22 mouse cellular contexts compared by ENCODE assay signal in the genomic region with DNA sequence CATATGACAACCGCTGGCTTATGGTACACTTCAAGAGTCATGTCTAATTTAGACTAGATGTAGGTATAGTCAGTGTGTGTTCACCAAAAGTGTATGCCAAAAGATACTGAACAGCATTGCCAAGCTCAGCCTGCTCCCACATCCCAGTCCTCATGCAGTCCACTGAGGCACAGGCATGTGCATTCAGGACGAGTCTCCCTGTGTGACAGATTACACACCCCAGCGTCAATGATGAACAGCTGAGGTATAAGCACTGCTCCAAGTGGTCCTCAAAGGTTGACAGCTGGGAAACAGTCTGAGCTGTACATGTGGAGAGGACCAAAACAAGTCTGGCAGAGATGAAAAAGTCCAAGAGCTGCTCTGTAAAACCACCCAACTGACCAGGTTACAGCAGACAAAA.
A peak's percentile ranks its signal among the peaks of the same experiment; 100 is the strongest.
DNase-seq lines count a peak whose midpoint lies in the region; ATAC-seq and TF ChIP-seq lines count a peak whose summit lies in the region.
"Had no signal": no experiment of that assay in that cellular context is flagged by ENCODE, and none has a peak within 500 bp of the region (broad histone marks: within the 10 kb centered on the region; RNA-seq: fewer than 3 reads in every experiment).

No protein-coding gene starts in this region.

- TF ChIP-seq CTCF in lung, embryonic 14.5 days (IDR thresholded peaks at IDR 0.05; ENCODE audit: low read depth) = no peak
- no peak for TF ChIP-seq CTCF in embryonic fibroblast, embryonic 13.5 days (IDR thresholded peaks at IDR 0.05; ENCODE audit: borderline replicate concordance, insufficient read depth, low read length)

- WGBS in lung, embryonic 14.5 days = 45% methylated on average over 3 of the region's 3 CpGs
- WGBS in midbrain, embryonic 16.5 days = 84% methylated on average over 3 of the region's 3 CpGs

- no peak for TF ChIP-seq POLR2A in embryonic fibroblast, embryonic 13.5 days (IDR thresholded peaks at IDR 0.05; ENCODE audit: low read depth, low read length)

- no peak overlapping the region for H3K4me3 ChIP-seq in lung, embryonic 14.5 days (ENCODE audit: low read depth, low read length)
- no peak overlapping the region for H3K4me3 ChIP-seq in embryonic fibroblast, embryonic 13.5 days (ENCODE audit: insufficient read depth, low read length)
- no peak overlapping the region for H3K4me3 ChIP-seq in midbrain, embryonic 16.5 days (ENCODE audit: low read depth, low read length)
- H3K4me3 ChIP-seq: erythroblast, embryonic 14.5 days; forebrain, embryonic 10.5 days; forebrain, embryonic 12.5 days had no signal

- no peak for DNase-seq in lung, embryonic 14.5 days
- no peak for DNase-seq in lung, postnatal 10 days
- DNase-seq in kidney, adult 11 months = no peak
- DNase-seq: adrenal gland, adult 8-10 months; adrenal gland, postnatal 14 days; adrenal gland, postnatal 36 days; cerebellum, adult 11-12 months; cerebellum, adult 2 months; cerebellum, adult 9-10 months; cerebellum, postnatal 10 days; cerebellum, postnatal 25 days had no signal

- H3K36me3 ChIP-seq in lung, embryonic 14.5 days (ENCODE audit: insufficient read depth) = no peaks in the 10 kb centered on the region
- H3K36me3 ChIP-seq in midbrain, embryonic 16.5 days (ENCODE audit: control insufficient read depth, insufficient read depth, low read length) = no peaks in the 10 kb centered on the region
- H3K36me3 ChIP-seq: forebrain, embryonic 10.5 days; forebrain, embryonic 12.5 days; G1E had no signal

- no peak overlapping the region for H3K9ac ChIP-seq in lung, embryonic 14.5 days
- H3K9ac ChIP-seq in midbrain, embryonic 16.5 days (ENCODE audit: low read depth, low read length) = no peak overlapping the region
- H3K9ac ChIP-seq: forebrain, embryonic 12.5 days had no signal

- peak; percentile 52; the same call in 1 of the 2 replicates for ATAC-seq in lung, embryonic 14.5 days (ENCODE audit: insufficient read depth)
- no peak for ATAC-seq in midbrain, embryonic 16.5 days
- ATAC-seq: activated CD4-positive, CD25-positive, alpha-beta regulatory T cell, adult 4 months; CD4-positive, CD25-positive, alpha-beta regulatory T cell, adult 4 months; forebrain, embryonic 16.5 days; Patski had no signal

- no peak overlapping the region for H3K4me2 ChIP-seq in lung, embryonic 14.5 days
- H3K4me2 ChIP-seq in midbrain, embryonic 16.5 days (ENCODE audit: low read length) = no peak overlapping the region
- H3K4me2 ChIP-seq: forebrain, embryonic 12.5 days had no signal

- 0 out of 2 replicates have a peak, but pooled peaks cover 10% of the 10 kb centered on the region for H3K4me1 ChIP-seq in lung, embryonic 14.5 days (ENCODE audit: insufficient read depth)
- peaks cover 16% of the 10 kb centered on the region for H3K4me1 ChIP-seq in embryonic fibroblast, embryonic 13.5 days (ENCODE audit: control insufficient read depth, insufficient read depth, low read length)
- H3K4me1 ChIP-seq in midbrain, embryonic 16.5 days (ENCODE audit: control insufficient read depth, insufficient read depth, low read length) = no peaks in the 10 kb centered on the region
- H3K4me1 ChIP-seq: forebrain, embryonic 12.5 days had no signal

- no peaks in the 10 kb centered on the region for H3K9me3 ChIP-seq in lung, embryonic 14.5 days (ENCODE audit: low read depth, low read length)
- no peaks in the 10 kb centered on the region for H3K9me3 ChIP-seq in midbrain, embryonic 16.5 days (replicated peaks; ENCODE audit: control insufficient read depth, low read length, poor library complexity, severe bottlenecking)
- H3K9me3 ChIP-seq: forebrain, embryonic 10.5 days; forebrain, embryonic 12.5 days; G1E had no signal

- no peak overlapping the region for H3K27ac ChIP-seq in lung, embryonic 14.5 days (ENCODE audit: low read depth)
- H3K27ac ChIP-seq in embryonic fibroblast, embryonic 13.5 days (ENCODE audit: insufficient read depth, low read length) = peak overlapping the region; percentile 76
- H3K27ac ChIP-seq in midbrain, embryonic 16.5 days (ENCODE audit: low read length) = no peak overlapping the region
- H3K27ac ChIP-seq: forebrain, embryonic 10.5 days; forebrain, embryonic 12.5 days had no signal

- no peaks in the 10 kb centered on the region for H3K27me3 ChIP-seq in lung, embryonic 14.5 days (ENCODE audit: insufficient read depth, low read length)
- no peaks in the 10 kb centered on the region for H3K27me3 ChIP-seq in midbrain, embryonic 16.5 days (ENCODE audit: control insufficient read depth, insufficient read depth, low read depth, low read length)
- H3K27me3 ChIP-seq: CH12.LX; forebrain, embryonic 12.5 days had no signal
